Mouse (Mus musculus) adrenal gland, adult (tissue): ENCODE measurements around the gene Adam19.

ENCODE experiments used
- DNase-seq, 2 experiments: peaks; one replicate each; pipeline ENCODE4 v3.0.0; 2022 to 2023; ENCODE audit warnings: low spot score in 1 of 2; ENCODE audit not compliant: inconsistent age in 2 of 2

The Adam19 gene

GRCm38 (mm10) chr11:46054311-46054710 lies 1.5 kb upstream of the Adam19 start:
- no peak for DNase-seq

- no peak for DNase-seq
Measured at GRCm38 (mm10) chr11:46054911-46055895, 589 bp upstream of the Adam19 start.

- peak in 1 of 2 experiments; percentile 59 for DNase-seq
Measured at GRCm38 (mm10) chr11:46056770-46057411, 1.1 kb downstream of the Adam19 start.

GRCm38 (mm10) chr11:46058011-46058410 lies 2.2 kb downstream of the Adam19 start:
- no peak for DNase-seq

GRCm38 (mm10) chr11:46058916-46059315 lies 3.1 kb downstream of the Adam19 start:
- DNase-seq: no peak

- DNase-seq: peak in 1 of 2 experiments; percentile 61
Measured at GRCm38 (mm10) chr11:46059887-46060650, 4.3 kb downstream of the Adam19 start.

- no peak for DNase-seq
Measured at GRCm38 (mm10) chr11:46060651-46061020, 4.8 kb downstream of the Adam19 start.

GRCm38 (mm10) chr11:46061776-46062445 lies 6.1 kb downstream of the Adam19 start:
- DNase-seq: peak in 1 of 2 experiments; percentile 22

- DNase-seq: no peak
Measured at GRCm38 (mm10) chr11:46062569-46062968, 6.8 kb downstream of the Adam19 start.

- DNase-seq: peak in 1 of 2 experiments; percentile 66
Measured at GRCm38 (mm10) chr11:46062993-46063731, 7.4 kb downstream of the Adam19 start.

- DNase-seq: peak; percentile 38 to 73
Measured at GRCm38 (mm10) chr11:46064767-46065166, 9.0 kb downstream of the Adam19 start.

- DNase-seq: peak; percentile 78 to 94
Measured at GRCm38 (mm10) chr11:46065201-46066011, 9.6 kb downstream of the Adam19 start.

- no peak for DNase-seq
Measured at GRCm38 (mm10) chr11:46067371-46068060, 11.7 kb downstream of the Adam19 start.

GRCm38 (mm10) chr11:46068756-46069407 lies 13.1 kb downstream of the Adam19 start:
- no peak for DNase-seq

- no peak for DNase-seq
Measured at GRCm38 (mm10) chr11:46069408-46070003, 13.7 kb downstream of the Adam19 start.

GRCm38 (mm10) chr11:46070161-46070560 lies 14.4 kb downstream of the Adam19 start:
- no peak for DNase-seq

GRCm38 (mm10) chr11:46070789-46071188 lies 15.0 kb downstream of the Adam19 start:
- no peak for DNase-seq
